ENCODE assay signal across 17 mouse cellular contexts in genomic region chr11:85864363-85864762, GRCm38 (mm10). TPM values are rescaled to one million over a fixed set of nuclear protein-coding genes. Genes with fewer than 3 reads are reported as not detected.
A peak's percentile ranks its signal among the peaks of the same experiment; 100 is the strongest.
DNase-seq lines count a peak whose midpoint lies in the region; ATAC-seq and TF ChIP-seq lines count a peak whose summit lies in the region.
"Had no signal": no experiment of that assay in that cellular context is flagged by ENCODE, and none has a peak within 500 bp of the region (broad histone marks: within the 10 kb centered on the region; RNA-seq: fewer than 3 reads in every experiment).

No protein-coding gene starts in this region.

- no peak overlapping the region for H3K4me3 ChIP-seq in left cerebral cortex, adult 2 months
- no peak overlapping the region for H3K4me3 ChIP-seq in bone marrow, adult 2 months (replicated peaks; ENCODE audit: control insufficient read depth, low read depth, low read length)
- H3K4me3 ChIP-seq in hindbrain, embryonic 12.5 days = no peak overlapping the region
- H3K4me3 ChIP-seq: hindbrain, embryonic 10.5 days; limb, embryonic 15.5 days had no signal

- peak; percentile 56 for DNase-seq in embryo, embryonic 10 days (ENCODE audit: low spot score)
- DNase-seq in embryo, embryonic 9.5 days (ENCODE audit: extremely low spot score) = no peak
- no peak for DNase-seq in left cerebral cortex, adult 2 months (ENCODE audit: extremely low spot score in 1 of 2, low spot score in 2 of 2)
- no peak for DNase-seq in left cerebral cortex, adult 8-10 months (ENCODE audit: low spot score in 2 of 2)
- peak; percentile 55 for DNase-seq in 416B (ENCODE audit: low read depth)
- no peak for DNase-seq in heart, postnatal 36 days
- DNase-seq: adrenal gland, adult 2 months; cerebellum, postnatal 36 days; midbrain, embryonic 14.5 days had no signal

- intact Hi-C loops in left cerebral cortex, adult 2 months (cut with DNase I) = no loop called here
- intact Hi-C loops in heart, postnatal 36 days (cut with DNase I) = no loop called here

- H3K9me3 ChIP-seq in hindbrain, embryonic 12.5 days (replicated peaks) = no peaks in the 10 kb centered on the region
- H3K9me3 ChIP-seq: hindbrain, embryonic 10.5 days; limb, embryonic 15.5 days had no signal

- no peak overlapping the region for H3K9ac ChIP-seq in hindbrain, embryonic 12.5 days
- H3K9ac ChIP-seq: limb, embryonic 15.5 days had no signal

- no peaks in the 10 kb centered on the region for H3K4me1 ChIP-seq in bone marrow, adult 2 months (ENCODE audit: control insufficient read depth, insufficient read depth, low read length)
- no peaks in the 10 kb centered on the region for H3K4me1 ChIP-seq in hindbrain, embryonic 12.5 days
- H3K4me1 ChIP-seq: hindbrain, embryonic 10.5 days; limb, embryonic 15.5 days had no signal

- TF ChIP-seq CTCF in left cerebral cortex, adult 2 months (IDR thresholded peaks at IDR 0.05) = peak; percentile 42
- peak; percentile 33; the same call in 1 of the 2 replicates for TF ChIP-seq CTCF in bone marrow, adult 2 months (IDR thresholded peaks at IDR 0.05; ENCODE audit: control insufficient read depth, insufficient read depth, low read length)

- H3K27me3 ChIP-seq in hindbrain, embryonic 12.5 days = peaks cover 9% of the 10 kb centered on the region
- H3K27me3 ChIP-seq: limb, embryonic 15.5 days had no signal

- WGBS in bone marrow, adult 2 months = 39% methylated on average over 7 of the region's 7 CpGs
- 37% methylated on average over 7 of the region's 7 CpGs for WGBS in hindbrain, embryonic 12.5 days

- no peak for TF ChIP-seq POLR2A in bone marrow, adult 2 months (IDR thresholded peaks at IDR 0.05; ENCODE audit: borderline replicate concordance, control insufficient read depth, low read depth, low read length)

- no peak overlapping the region for H3K4me2 ChIP-seq in hindbrain, embryonic 12.5 days (replicated peaks)
- H3K4me2 ChIP-seq: limb, embryonic 15.5 days had no signal

- no peak overlapping the region for H3K27ac ChIP-seq in left cerebral cortex, adult 2 months
- no peak overlapping the region for H3K27ac ChIP-seq in bone marrow, adult 2 months (ENCODE audit: control insufficient read depth, insufficient read depth, low read depth, low read length, poor library complexity)
- no peak overlapping the region for H3K27ac ChIP-seq in hindbrain, embryonic 12.5 days
- H3K27ac ChIP-seq: hindbrain, embryonic 10.5 days; limb, embryonic 15.5 days had no signal

- no peak for ATAC-seq in hindbrain, embryonic 12.5 days (ENCODE audit: low FRiP score)

- H3K36me3 ChIP-seq in hindbrain, embryonic 12.5 days = no peaks in the 10 kb centered on the region
- H3K36me3 ChIP-seq: hindbrain, embryonic 10.5 days; limb, embryonic 15.5 days had no signal

RNA-seq across cellular contexts. Expression of gene Gm11444, which starts 14.2 kb away (rescaled TPM):
- total RNA-seq in left cerebral cortex, adult 2 months (2021) = not detected
- not detected for total RNA-seq in left cerebral cortex, adult 8-10 months (2022)
- polyA plus RNA-seq in bone marrow, adult 2 months (2011; ENCODE audit: insufficient read depth, insufficient read length, low replicate concordance, missing spikeins) = not detected in 2 replicates
- polyA plus RNA-seq in hindbrain, embryonic 12.5 days (2016; fragmentation: Nextera tagmentation; extraction: Ambion mirVana) = not detected in 2 replicates
- total RNA-seq in heart, postnatal 36 days (2021) = not detected
- total RNA-seq: adrenal gland, adult 2 months; granulocyte monocyte progenitor cell, adult 5-6 weeks; layer of hippocampus, adult 8-10 months had no signal
- polyA plus RNA-seq: adrenal gland, adult 2 months; forebrain, embryonic 11.5 days; hindbrain, embryonic 10.5 days; limb, embryonic 15.5 days; midbrain, embryonic 14.5 days; stomach, embryonic 14.5 days had no signal

RNA-seq across cellular contexts. Expression of gene Tbx4, which starts 21.9 kb away (rescaled TPM):
- total RNA-seq in left cerebral cortex, adult 2 months (2021) = under 1 TPM in 1 of 2 experiments, not detected in 1; 0.19 TPM
- total RNA-seq in left cerebral cortex, adult 8-10 months (2022) = under 1 TPM in 3 of 4 experiments, not detected in 1; 0.13 to 0.33 (median 0.21) TPM
- not detected in 2 replicates for polyA plus RNA-seq in bone marrow, adult 2 months (2011; ENCODE audit: insufficient read depth, insufficient read length, low replicate concordance, missing spikeins)
- 0.57 and 0.94 TPM in 2 replicates for polyA plus RNA-seq in hindbrain, embryonic 12.5 days (2016; fragmentation: Nextera tagmentation; extraction: Ambion mirVana)
- not detected for total RNA-seq in heart, postnatal 36 days (2021)
- total RNA-seq: granulocyte monocyte progenitor cell, adult 5-6 weeks had no signal
- polyA plus RNA-seq: stomach, embryonic 14.5 days had no signal

RNA-seq across cellular contexts. Expression of gene Tbx2, which starts 32.0 kb away (rescaled TPM):
- 1 to 10 TPM; 1.9 to 2.0 TPM for total RNA-seq in left cerebral cortex, adult 2 months (2021)
- 1 to 10 TPM; 1.8 to 2.3 (median 2.0) TPM for total RNA-seq in left cerebral cortex, adult 8-10 months (2022)
- 1.6 and 2.6 TPM in 2 replicates for polyA plus RNA-seq in bone marrow, adult 2 months (2011; ENCODE audit: insufficient read depth, insufficient read length, low replicate concordance, missing spikeins)
- polyA plus RNA-seq in hindbrain, embryonic 12.5 days (2016; fragmentation: Nextera tagmentation; extraction: Ambion mirVana) = 3.8 and 4.9 TPM in 2 replicates
- 1 to 10 TPM; 6.2 to 6.9 TPM for total RNA-seq in heart, postnatal 36 days (2021)

Comparison
In these comparisons a context has a peak if more than half of its experiments do, and no peak if none do; other contexts are left out.
1. DNase-seq: peak in embryo, embryonic 10 days (single experiment) and 416B (single experiment); none in embryo, embryonic 9.5 days (single experiment), left cerebral cortex, adult 2 months (0 of 2), left cerebral cortex, adult 8-10 months (0 of 2) and heart, postnatal 36 days (0 of 2).